Mouse (Mus musculus): ENCODE results near the gene Rab4a.

GRCm38 (mm10) chr8:123849352-123849751, 43.6 kb downstream of the Rab4a start:
- no peak for TF ChIP-seq CTCF (IDR thresholded peaks at IDR 0.05; ENCODE audit: insufficient read depth, low read length)
- no peak for TF ChIP-seq POLR2A (IDR thresholded peaks at IDR 0.05; ENCODE audit: borderline replicate concordance, extremely low read depth, low read depth, low read length)

Measured in lung, adult 2 months (tissue).